Mouse (Mus musculus) forebrain, embryonic 11.5 days (tissue): ENCODE data around the gene Stk38. TPM values are rescaled to one million over a fixed set of nuclear protein-coding genes. Genes with fewer than 3 reads are reported as not detected.

ENCODE experiments used
- ATAC-seq: fragments of 200-750 bp; cut with Nextera tagmentation; replicated peaks from 2 replicates; pipeline ENCODE4 v1.8.0; 2017; ENCODE audit warnings: moderate TSS enrichment; ENCODE audit not compliant: low FRiP score
- DNase-seq: peaks from one replicate; pipeline ENCODE4 v3.0.0-alpha.2; 2017; ENCODE audit warnings: low spot score
- H3K27ac ChIP-seq: fragments of 300-500 bp; sonication (generic); 2 replicates; pipeline ENCODE4 v1.5.1; 2014; ENCODE audit warnings: low read depth, low read length
- H3K27me3 ChIP-seq: fragments of 300-500 bp; sonication (generic); 2 replicates; pipeline ENCODE4 v1.6.1; 2014; ENCODE audit warnings: mild to moderate bottlenecking, low read length, mixed read lengths; ENCODE audit not compliant: control insufficient read depth, insufficient read depth
- H3K36me3 ChIP-seq: fragments of 300-500 bp; sonication (generic); 2 replicates; pipeline ENCODE4 v1.6.1; 2014; ENCODE audit warnings: mild to moderate bottlenecking, low read length, moderate library complexity, mixed read lengths; ENCODE audit not compliant: control insufficient read depth, insufficient read depth
- H3K4me1 ChIP-seq: fragments of 300-500 bp; sonication (generic); replicated peaks from 2 replicates; pipeline ENCODE4 v1.6.1; 2014; ENCODE audit warnings: low read length, mixed read lengths; ENCODE audit not compliant: control insufficient read depth, insufficient read depth
- H3K4me2 ChIP-seq: fragments of 300-500 bp; sonication (generic); 2 replicates; pipeline ENCODE4 v1.6.1; 2014; ENCODE audit warnings: low read depth, mild to moderate bottlenecking, low read length, moderate library complexity, mixed read lengths; ENCODE audit not compliant: severe bottlenecking
- H3K4me3 ChIP-seq: fragments of 300-500 bp; sonication (generic); 2 replicates; pipeline ENCODE4 v1.5.1; 2014; ENCODE audit warnings: low read depth, low read length
- H3K9ac ChIP-seq: fragments of 300-500 bp; sonication (generic); 2 replicates; pipeline ENCODE4 v1.6.1; 2014; ENCODE audit warnings: low read length
- H3K9me3 ChIP-seq: fragments of 300-500 bp; sonication (generic); 2 replicates; pipeline ENCODE4 v1.6.1; 2016; ENCODE audit warnings: low read length, mixed read lengths; ENCODE audit not compliant: control insufficient read depth
- WGBS: fragments of 180-500 bp; shearing (Covaris S2); extraction: QIAGEN DNeasy Blood & Tissue Kit; methylation state at CpG from one replicate; pipeline ENCODE4 v1.1.7; 2014; 5-methylcytosine and 5-hydroxymethylcytosine counted together
- polyA plus RNA-seq: library from polyadenylated mRNA; unstranded; fragments of >200 nt; fragmentation: Nextera tagmentation; extraction: Ambion mirVana; gene quantifications from 2 replicates; pipeline ENCODE4 v1.2.1, GENCODE M21; 2014

Stk38 gene
- polyA plus RNA-seq, 1 experiment from 2014 or later: 143 TPM

- no peak overlapping the region for H3K27ac ChIP-seq
- H3K9me3 ChIP-seq: no peaks in the 10 kb centered on the region
- 87% methylated on average over 7 of the region's 7 CpGs for WGBS
- no peak overlapping the region for H3K4me3 ChIP-seq
- H3K4me1 ChIP-seq: no peaks in the 10 kb centered on the region
- H3K9ac ChIP-seq: no peak overlapping the region
- no peaks in the 10 kb centered on the region for H3K27me3 ChIP-seq
- DNase-seq (no peak), ATAC-seq (no peak)
- no peak overlapping the region for H3K4me2 ChIP-seq
- no peaks in the 10 kb centered on the region for H3K36me3 ChIP-seq
Observed at GRCm38 (mm10) chr17:28936133-28936532, 71.7 kb downstream of the Stk38 start.

DNA sequence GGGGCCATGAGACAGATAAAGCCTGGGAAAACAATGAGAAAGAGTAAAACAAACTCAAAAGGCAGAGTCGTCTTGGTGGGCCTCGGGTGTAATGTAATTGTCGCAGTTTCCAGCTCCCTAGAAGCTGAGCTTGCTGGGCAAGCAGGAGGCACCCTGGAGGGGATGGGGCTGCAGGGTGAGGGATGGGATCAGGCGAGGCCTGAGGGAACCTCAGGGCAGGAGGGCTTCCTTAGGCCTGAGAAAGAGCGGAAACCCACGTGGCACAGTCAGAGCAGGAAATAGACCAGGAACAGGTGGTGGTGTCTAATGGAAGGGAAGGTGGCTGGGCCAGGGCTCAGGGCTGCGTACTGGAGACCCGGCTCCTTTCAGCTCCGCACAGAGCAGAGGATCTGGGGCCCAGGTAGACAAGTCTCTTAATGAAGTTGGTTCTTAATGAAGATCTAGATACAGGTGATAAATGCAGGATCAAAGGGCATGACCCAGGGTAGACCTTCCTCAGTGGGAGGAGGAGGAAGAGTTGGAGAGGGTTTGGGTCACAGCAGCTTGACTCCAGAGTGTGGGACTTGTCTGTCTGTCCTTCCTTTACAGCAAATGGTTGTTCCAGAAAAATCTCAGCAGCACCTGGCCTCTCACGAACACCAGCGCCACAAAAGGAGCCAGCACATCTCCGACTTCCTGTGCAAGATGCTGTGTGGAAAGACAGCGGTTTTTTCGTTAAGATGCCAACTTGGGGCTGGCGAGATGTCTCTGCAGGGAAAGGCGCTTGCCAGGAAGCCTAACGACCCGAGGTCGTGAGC lies 73.5 kb downstream of the Stk38 start:
- H3K4me2 ChIP-seq: no peak overlapping the region
- H3K4me1 ChIP-seq: 0 out of 2 replicates have a peak, but pooled peaks cover 5% of the 10 kb centered on the region
- 78% methylated on average over 19 of the region's 19 CpGs for WGBS
- H3K4me3 ChIP-seq: no peak overlapping the region
- no peak for DNase-seq
- no peak overlapping the region for H3K27ac ChIP-seq
- no peak for ATAC-seq
- no peaks in the 10 kb centered on the region for H3K27me3 ChIP-seq
- H3K36me3 ChIP-seq: no peaks in the 10 kb centered on the region
- no peaks in the 10 kb centered on the region for H3K9me3 ChIP-seq
- no peak overlapping the region for H3K9ac ChIP-seq

- H3K4me3 ChIP-seq: no peak overlapping the region
Observed at GRCm38 (mm10) chr17:28932274-28932673, 75.5 kb downstream of the Stk38 start.

DNA sequence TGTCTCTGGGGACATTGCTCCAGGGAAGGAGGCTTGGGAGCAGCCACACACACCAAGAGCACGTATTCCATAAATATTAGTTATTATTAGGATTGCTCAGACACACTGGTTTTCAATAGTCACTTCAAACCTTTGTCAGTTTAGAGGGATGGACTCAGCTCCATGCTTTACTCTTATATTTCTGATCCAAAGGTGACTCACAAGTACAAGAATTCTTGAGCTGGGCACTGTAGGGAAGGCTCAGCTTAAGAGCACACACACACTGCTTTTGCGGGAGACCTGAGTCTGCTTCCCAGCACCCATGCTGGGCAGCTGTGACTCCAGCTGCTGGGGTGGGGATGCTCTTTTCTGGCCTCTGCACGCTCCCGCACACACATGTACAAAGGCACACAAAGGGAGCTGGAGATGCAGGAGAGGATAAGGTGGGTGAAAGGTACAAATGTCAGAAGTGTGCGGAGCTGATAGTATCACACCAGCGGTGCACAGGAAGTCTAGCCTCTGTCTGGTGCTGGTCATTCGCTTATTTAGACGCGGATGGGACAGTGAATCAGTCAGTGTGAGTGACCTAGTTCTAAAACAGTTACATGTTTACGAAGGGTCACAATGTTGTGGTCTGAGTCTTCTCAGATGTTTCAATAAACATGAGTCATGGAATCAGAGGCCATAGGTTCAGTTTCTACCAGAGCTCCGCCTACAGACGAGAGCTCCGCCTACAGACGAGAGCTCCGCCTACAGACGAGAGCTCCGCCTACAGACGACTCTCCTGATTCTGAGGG lies 76.2 kb downstream of the Stk38 start:
- no peaks in the 10 kb centered on the region for H3K9me3 ChIP-seq
- no peaks in the 10 kb centered on the region for H3K27me3 ChIP-seq
- H3K9ac ChIP-seq: no peak overlapping the region
- ATAC-seq (no peak), DNase-seq (no peak)
- H3K4me3 ChIP-seq: no peak overlapping the region
- 0 out of 2 replicates have a peak, but pooled peaks cover 5% of the 10 kb centered on the region for H3K4me1 ChIP-seq
- 89% methylated on average over 18 of the region's 18 CpGs for WGBS
- no peak overlapping the region for H3K4me2 ChIP-seq
- H3K27ac ChIP-seq: no peak overlapping the region
- H3K36me3 ChIP-seq: no peaks in the 10 kb centered on the region

More at GRCm38 (mm10) chr17:28932274-28932673, 75.5 kb downstream of the Stk38 start:
- 82% methylated on average over 4 of the region's 4 CpGs for WGBS
- no peaks in the 10 kb centered on the region for H3K36me3 ChIP-seq
- no peak overlapping the region for H3K9ac ChIP-seq
- ATAC-seq: no peak
- no peak for DNase-seq
- H3K4me2 ChIP-seq: no peak overlapping the region
- no peak overlapping the region for H3K27ac ChIP-seq
- H3K27me3 ChIP-seq: no peaks in the 10 kb centered on the region
- H3K4me1 ChIP-seq: 0 out of 2 replicates have a peak, but pooled peaks cover 5% of the 10 kb centered on the region
- no peaks in the 10 kb centered on the region for H3K9me3 ChIP-seq

GRCm38 (mm10) chr17:28930392-28931074 lies 77.3 kb downstream of the Stk38 start:
- Histone ChIP-seq H3K4me1 (0 out of 2 replicates have a peak, but pooled peaks cover 5% of the 10 kb centered on the region), H3K27me3 (no peaks in the 10 kb centered on the region), H3K4me2 (no peak overlapping the region), H3K4me3 (no peak overlapping the region), H3K27ac (peak overlapping the region; percentile 63; the same call in 1 of the 2 replicates), H3K9ac (peak overlapping the region; percentile 29), H3K36me3 (no peaks in the 10 kb centered on the region), H3K9me3 (no peaks in the 10 kb centered on the region)
- 39% methylated on average over 14 of the region's 14 CpGs for WGBS
- ATAC-seq (no peak), DNase-seq (peak; percentile 69)

DNA sequence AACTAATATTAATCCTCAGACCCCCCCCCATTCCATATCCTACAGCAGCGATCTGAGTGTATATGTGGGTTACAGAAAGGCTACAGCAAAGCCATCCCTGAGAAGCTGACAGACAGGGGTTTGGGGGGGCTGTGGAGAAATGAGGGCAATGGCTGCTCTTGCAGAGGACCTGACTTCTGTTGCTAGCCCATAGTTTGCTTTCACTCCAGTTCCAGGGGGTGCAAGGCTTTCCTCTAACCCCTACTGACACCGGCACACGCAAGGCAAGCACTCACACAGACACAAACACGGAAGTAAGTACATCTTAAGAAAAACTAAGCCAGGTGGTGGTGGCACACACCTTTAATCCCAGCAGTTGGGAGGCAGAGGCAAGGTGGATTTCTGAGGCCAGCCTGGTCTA lies 78.4 kb downstream of the Stk38 start:
- ATAC-seq: no peak
- Histone ChIP-seq H3K9me3 (no peaks in the 10 kb centered on the region), H3K9ac (no peak overlapping the region), H3K4me2 (no peak overlapping the region), H3K36me3 (no peaks in the 10 kb centered on the region), H3K27me3 (no peaks in the 10 kb centered on the region), H3K27ac (no peak overlapping the region), H3K4me1 (0 out of 2 replicates have a peak, but pooled peaks cover 5% of the 10 kb centered on the region), H3K4me3 (no peak overlapping the region)
- WGBS: 95% methylated on average over 4 of the region's 4 CpGs
- DNase-seq: no peak

GRCm38 (mm10) chr17:28928004-28928403 lies 79.8 kb downstream of the Stk38 start:
- ATAC-seq: no peak
- H3K9ac ChIP-seq: no peak overlapping the region
- no peak overlapping the region for H3K4me3 ChIP-seq
- no peak for DNase-seq
- H3K4me2 ChIP-seq: no peak overlapping the region
- no peak overlapping the region for H3K27ac ChIP-seq
- H3K27me3 ChIP-seq: no peaks in the 10 kb centered on the region
- 0 out of 2 replicates have a peak, but pooled peaks cover 5% of the 10 kb centered on the region for H3K4me1 ChIP-seq
- H3K36me3 ChIP-seq: no peaks in the 10 kb centered on the region
- no peaks in the 10 kb centered on the region for H3K9me3 ChIP-seq
- 95% methylated on average over 9 of the region's 9 CpGs for WGBS

DNA sequence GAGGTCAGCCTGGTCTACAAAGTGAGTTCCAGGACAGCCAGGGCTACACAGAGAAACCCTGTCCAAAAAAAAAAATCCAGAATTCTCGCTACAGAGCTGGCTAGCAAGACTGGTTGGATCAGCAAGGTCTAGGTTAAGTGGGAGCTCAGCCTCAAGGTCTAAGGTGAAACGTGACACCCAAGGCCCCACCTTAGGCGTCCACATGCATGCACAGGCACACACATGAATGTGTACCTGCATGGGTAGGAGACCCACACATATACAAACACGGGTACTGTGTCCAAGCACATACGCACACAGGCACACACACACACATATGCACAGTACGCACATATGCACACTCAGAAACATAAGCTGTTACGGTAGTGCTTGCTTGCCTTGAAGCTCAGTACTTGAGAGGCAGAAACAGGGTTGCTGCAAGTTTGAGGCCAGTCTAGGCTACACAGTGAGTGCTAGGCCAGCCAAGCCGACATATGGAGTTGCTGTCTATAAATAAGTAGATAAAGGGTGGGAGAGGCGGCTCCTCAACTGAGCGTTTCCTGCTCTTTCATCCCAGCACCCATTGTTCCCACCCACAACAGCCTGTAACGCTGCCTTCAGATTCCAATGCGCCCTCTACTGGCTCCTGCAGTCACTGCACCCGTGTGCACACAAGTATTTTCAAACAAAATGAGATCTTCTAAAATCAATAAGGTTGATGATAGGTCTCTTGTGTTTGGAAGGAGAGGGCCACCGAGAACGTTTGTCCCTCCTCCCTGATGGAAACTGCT lies 80.7 kb downstream of the Stk38 start:
- ATAC-seq: no peak
- H3K4me3 ChIP-seq: no peak overlapping the region
- no peak overlapping the region for H3K9ac ChIP-seq
- no peak overlapping the region for H3K4me2 ChIP-seq
- no peaks in the 10 kb centered on the region for H3K27me3 ChIP-seq
- H3K4me1 ChIP-seq: 0 out of 2 replicates have a peak, but pooled peaks cover 5% of the 10 kb centered on the region
- no peak overlapping the region for H3K27ac ChIP-seq
- WGBS: 49% methylated on average over 15 of the region's 15 CpGs
- no peaks in the 10 kb centered on the region for H3K9me3 ChIP-seq
- H3K36me3 ChIP-seq: no peaks in the 10 kb centered on the region
- peak; percentile 74 for DNase-seq
